Mouse (Mus musculus): ENCODE results near the gene Dnm1. TPM values are rescaled to one million over a fixed set of nuclear protein-coding genes. Genes with fewer than 3 reads are reported as not detected.

Dnm1 gene
- total RNA-seq (2022) = 1 to 10 TPM; 3.5 to 7.5 (median 4.6) TPM

DNA sequence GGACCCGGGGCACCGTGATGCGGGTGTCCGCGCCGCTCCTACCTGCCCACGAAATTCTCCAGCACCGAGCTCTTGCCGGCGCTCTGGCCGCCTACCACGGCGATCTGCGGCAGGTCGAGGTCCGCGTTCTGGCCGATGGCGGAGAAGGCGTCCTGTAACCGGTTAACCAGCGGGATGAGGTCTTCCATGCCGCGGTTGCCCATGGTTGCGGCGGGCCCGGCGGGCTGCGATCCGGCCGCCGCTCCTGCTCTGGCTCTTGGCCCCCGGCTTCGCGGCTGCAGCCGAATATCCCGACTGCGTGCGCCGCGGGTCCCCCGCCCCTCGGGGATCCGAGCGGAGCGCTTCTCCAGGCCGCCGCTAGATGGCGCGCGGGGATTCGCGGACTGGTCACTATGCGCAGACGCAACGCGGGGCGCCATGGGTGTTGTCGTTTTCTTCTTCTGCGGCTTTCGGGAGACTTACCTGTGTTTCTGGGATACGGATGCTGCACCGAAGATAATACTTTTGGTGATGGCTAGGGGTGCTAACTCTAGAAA, at the start of gene Dnm1:
TSS of gene Dnm1 (minus strand) at position 332 of the 536 bp plus-strand sequence.
- peak; percentile 85 for DNase-seq (ENCODE audit: low spot score)

DNA sequence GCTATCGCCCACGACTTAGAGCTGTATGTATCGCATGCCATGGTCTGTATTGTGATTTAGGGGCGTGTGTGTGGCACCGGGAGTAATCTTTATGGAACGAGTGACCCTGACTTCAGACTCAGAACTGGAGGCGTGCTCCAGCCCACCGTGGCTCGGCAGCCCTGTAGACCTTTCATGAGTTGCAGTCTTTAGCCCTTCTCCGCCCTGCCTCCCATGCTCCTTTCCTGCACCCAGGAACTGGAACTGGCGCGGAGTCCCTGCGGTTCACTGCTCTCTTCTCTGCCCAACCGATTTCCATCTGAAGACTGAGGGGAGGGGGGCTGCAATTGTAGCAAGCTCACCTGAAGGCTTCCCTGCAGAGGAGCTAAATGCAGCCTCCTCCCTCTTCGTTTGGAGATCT, 43.6 kb upstream of the Dnm1 start:
- no peak for DNase-seq (ENCODE audit: low spot score)

DNA sequence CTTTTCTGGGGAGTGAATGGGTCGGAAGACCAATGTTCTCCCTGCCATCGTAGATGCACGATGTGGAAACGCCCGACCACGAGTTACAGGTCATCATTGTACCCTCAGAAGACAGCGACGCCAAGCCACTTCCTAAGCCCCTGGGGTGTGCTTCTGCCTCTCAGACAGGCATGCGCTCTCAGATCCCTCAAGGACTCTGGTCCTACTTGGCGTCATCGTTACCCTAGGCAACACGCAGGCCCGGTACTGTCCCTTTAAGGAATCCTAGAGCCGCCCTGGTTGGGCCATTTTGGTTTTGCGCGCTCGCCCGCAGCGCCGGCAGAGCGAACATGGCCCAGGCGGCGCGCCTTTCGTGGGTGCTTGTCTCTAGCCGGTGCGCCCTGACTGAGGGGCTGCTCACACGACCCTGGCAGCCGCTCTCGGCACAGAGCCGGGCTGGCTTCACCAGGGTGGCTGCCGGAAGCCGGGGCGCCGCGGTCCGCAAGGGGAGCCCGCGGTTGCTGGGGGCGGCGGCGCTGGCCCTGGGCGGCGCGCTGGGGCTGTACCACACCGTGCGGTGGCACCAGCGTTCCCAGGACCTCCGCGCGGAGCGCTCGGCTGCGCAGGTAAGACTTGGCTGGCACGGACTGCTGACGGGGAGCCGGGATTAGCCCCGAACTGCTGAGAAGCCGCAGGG, 42.9 kb upstream of the Dnm1 start:
- peak; percentile 91 for DNase-seq (ENCODE audit: low spot score)

DNA sequence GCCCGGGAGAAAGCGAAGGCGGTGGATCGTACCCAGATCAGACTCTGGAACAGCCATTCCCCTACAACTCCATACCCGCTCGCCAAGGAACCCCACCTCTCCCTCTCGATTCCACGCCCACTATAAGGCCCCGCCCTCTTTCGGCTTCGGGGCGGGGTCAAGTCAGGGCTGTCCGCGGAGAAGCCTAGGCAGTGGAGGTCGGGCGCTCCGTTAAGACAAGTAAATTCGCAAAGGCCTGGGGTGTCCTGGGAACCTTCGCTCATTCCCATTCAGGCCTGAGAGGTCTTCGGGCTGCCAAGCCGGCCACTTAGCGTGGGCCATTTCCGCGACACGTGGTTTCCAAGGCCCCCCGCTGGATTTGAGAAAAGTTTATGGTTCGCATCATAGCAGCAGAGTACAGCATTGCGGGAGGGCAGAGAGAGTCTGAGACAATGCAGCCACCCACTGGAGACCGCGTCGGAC, 42.4 kb upstream of the Dnm1 start, which contains the start of gene Ptges2:
TSS of gene Ptges2 (plus strand) at position 413 of the 462 bp plus-strand sequence.
- peak; percentile 91 for DNase-seq (ENCODE audit: low spot score)

DNA sequence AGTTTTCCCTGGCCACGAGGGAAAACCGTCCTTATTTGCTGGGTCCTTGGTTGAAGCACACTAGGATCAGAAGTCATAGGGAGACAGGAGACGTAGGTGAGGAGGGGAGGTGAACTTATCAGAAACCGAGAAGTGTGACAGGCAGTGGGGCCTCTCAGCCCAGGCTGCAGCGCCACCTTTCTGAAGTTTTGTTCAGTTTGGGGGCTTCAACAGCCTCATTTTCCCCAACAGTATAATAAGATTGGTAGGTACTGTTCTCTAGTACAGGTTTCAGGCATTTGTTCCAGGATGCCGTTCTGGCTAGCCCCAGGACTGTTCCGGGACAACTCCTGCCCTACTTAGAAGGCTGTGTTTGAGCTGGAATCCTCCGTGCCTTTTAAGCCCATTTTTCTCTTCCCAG, 41.8 kb upstream of the Dnm1 start:
- DNase-seq (ENCODE audit: low spot score) = no peak

DNA sequence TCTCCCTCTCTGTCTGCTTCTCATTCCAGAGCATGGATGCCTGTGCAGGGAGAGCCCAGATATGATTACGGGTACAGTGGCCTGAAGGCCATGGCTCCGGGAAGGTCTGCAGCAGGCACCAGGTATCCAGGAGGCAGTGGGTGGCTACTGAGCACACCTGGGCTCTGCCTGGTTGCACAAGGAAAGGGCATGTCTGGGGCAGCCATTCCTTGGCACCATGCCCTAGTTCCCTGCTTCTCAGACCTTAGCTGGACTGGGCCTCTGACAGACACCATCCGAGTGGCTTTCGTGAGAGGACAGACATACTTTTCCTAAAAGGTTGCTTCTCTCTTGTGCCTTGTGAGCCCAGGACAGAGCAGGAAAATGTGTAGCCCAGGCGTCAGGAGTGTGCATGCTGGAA, 38.9 kb upstream of the Dnm1 start:
- no peak for DNase-seq (ENCODE audit: low spot score)

DNA sequence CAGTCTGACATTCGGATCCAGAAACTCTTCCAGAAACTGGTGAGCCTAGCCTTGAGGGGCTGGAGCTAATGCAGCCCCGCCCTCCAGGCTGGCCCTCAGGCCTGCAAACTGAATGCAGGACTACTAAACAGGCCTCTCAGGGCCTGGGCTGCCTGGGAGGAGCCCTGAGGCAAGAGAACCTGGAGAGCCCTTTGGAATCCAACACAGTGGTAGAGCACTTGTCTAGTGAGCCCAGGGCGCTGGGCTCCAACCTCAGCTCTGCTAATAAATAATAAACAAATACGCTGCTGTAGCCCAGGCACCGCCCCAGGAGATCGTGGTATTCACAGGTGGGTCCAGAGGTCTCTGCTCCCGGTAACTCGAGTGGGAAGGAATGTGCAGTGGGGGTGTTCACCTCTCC, 37.7 kb upstream of the Dnm1 start:
- no peak for DNase-seq (ENCODE audit: low spot score)

DNA sequence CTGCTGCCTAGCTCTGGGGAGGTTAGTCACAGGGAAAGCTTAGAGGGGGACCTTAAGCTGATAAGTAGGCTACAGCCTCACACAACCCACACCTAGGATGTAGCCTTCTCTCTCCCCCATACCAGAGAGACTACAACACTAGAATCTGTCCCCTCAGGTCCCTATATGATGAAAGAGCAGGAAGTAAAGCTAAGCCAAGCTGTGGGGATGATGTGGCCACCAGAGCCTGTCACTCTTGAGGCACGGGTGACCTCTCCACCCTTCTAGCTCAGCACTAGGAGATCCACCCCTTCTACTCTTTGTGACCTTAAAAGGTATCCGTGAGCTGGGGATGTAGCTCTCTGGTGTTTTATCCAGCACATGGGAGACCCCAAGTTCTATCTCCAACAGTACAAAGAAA, 36.0 kb upstream of the Dnm1 start:
- no peak for DNase-seq (ENCODE audit: low spot score)

DNA sequence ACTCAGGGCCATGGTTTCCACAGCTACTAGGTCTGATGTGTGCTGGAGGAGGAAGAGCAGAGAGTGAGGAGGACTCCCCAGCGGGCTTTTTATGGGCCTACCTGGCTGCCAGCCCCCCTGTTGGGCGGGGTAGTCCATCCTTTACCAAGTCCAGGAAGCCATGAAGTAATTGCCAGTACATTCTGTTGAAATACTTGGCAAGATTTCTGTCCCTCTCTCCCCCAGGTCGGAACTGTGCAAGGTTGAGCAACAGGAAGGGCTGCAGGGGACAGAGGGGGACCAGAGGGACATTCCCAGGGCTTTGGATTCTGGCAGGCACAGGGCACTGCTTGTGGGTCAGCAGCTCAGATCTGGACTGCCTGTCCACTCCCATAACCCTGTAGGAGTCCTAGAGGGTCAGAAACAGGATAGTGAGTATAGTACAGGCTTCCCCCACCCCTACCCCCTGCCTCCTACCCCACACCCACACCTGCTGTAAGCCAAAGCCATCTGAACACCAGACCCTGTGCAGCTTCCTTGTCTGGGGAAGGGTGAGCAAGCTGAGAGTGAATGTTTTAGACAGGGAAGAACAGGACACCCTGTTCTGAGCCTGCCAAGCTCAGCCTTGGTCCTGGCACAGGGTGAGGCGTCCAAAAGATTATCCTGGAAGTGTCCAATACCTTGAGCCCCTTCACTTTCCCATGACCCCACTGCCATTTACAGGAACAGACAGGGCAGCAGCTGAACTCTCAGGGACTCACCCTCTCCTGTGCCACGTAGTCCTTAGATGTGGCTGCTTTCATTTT, 34.8 kb upstream of the Dnm1 start, which contains the start of gene Lcn2:
TSS of gene Lcn2 (minus strand) at position 547 of the 785 bp plus-strand sequence.
- no peak for DNase-seq (ENCODE audit: low spot score)

DNA sequence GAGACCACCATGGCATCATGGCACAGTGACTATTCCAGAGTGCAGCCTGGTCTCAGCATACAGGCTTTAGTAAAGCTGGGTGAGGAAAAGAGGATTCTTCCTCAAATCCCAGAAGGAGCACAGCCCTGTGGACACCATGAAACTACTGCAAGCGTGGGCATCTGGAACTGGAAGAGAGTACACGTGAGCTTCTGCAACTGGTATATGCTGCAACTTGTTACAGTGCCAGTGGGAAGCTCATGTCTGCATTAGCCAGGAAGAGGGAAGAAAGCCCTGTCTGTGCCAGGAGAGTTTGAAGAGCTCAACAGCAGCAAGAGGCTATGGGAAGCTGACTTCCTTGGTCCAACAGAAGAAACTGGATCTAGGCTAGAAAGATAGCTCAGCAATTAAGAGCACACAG, 29.6 kb upstream of the Dnm1 start:
- no peak for DNase-seq (ENCODE audit: low spot score)

DNA sequence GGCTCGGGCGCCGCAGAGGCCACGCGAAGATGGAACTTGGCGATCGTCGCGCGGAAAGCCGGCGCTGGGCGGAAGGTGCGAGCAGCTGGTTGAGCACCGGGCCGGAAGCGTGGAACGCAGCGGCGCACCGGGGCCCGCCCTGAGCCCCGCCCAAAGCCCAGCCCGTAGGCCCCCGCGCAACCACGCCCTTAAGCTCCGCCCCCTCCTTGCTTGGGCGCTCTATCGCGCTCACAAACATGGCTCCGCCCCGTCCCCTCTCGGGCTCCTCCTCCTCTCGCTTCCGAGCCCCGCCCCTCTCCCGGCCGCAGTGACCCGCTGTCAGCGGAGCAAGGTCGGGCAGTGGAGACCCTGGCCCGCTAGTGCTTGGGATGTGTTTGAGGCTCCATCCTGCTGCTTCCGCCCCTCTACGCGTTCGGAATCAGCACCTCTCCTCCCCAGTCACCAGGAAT, 28.7 kb upstream of the Dnm1 start, which contains the start of gene 1110008P14Rik:
TSS of gene 1110008P14Rik (minus strand) at position 164 of the 449 bp plus-strand sequence.
- peak; percentile 92 for DNase-seq (ENCODE audit: low spot score)

DNA sequence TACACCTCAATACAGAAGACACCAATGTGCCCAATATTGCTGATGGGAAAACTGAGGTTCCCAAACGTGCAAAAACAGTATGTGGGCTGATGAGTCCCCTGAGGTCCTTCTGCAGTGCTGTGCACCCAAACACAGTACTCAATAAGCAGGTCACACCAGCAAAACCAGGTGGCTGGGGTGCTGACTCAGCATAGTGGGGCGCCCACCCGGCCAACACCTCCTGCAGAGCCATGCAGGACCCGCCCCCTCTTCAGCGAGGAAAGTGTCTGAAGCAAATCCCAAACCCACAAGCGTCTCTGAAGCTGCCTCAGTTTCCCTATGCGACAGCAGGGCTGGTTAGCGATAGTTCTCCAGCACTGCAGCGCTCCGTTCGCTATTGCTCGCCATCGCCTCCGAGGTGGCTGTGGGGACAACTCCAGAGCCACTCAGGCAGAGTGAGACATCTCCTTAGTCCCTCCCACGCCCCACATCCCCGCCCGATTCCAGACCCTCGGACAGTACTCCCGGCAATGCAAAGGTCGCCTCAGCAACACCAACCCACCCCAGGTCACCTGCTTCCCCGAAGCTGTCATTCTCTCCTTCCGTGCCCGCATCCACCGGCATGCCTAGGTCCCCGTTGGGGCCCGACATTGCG, 28.1 kb upstream of the Dnm1 start:
- no peak for DNase-seq (ENCODE audit: low spot score)

DNA sequence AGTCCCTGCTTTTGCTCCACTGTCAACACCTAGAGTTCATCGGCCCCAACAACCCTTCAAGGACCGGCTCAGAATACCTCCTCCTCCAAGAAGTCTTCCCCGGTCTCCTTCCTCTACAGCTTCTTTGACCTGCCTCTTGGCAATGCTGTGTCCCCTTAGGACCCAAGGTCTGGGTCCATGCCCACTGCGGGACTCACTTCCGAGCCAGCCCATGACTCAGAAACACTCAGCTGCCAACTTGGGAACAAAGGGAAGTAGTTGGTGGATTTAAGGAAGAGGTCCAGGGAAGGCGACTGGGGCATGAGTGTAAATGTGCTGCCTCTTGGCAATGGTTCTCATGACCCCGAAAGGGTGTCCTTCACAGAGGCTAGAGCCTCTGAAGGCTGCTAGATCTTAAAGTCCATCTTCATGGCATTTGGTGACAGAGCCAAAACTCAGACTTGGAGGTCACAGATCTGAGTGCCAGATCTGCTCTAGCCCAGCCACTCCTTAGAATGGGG, 26.9 kb upstream of the Dnm1 start:
- no peak for DNase-seq (ENCODE audit: low spot score)

DNA sequence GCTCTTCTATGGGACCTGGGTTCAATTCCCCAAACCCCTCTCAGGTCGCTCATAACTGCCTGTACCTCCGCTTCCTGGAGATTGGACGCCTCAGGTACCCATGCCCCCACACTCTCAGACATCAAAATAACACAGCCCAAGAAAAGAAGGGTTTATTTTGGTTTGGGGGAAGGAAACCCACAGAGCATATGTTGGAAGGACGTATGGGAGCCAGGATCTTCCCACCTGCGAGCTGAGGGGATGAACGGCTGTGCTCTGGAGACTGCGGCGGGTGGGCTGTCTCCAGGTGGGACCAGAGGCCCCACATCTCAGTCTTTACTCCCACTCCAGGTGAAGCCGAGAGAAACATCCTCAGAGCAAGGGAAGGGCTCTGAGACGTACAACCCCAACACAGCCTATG, 23.8 kb upstream of the Dnm1 start:
- no peak for DNase-seq (ENCODE audit: low spot score)

DNA sequence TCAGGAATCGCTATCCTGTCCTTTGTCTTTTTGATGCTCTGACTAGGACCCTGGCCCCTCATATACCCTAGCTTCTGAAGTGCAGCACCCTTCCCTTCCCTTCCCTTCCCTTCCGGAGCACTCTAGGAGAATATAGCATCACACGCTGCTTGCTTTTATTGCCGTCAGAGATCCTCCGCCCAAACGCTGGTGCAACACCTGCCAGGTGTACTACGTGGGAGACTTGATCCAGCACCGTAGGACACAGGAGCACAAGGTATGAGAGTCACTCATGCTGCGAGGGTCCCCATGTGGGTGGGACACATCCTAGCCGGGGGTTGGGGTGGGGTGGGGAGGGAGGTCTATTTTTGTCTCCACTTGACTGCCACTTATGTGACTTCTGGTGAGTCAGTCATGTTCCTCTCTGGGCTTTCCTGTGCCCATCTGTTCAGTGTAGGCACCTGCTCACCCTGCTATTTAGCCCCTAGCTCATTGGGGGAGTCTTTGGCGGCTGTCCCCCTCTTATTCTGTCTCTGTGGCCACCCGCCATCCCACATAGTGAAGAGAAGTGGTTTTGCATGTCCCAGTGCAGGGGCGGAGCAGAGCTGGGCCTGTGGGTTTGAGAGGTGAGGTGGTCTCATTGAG, 22.3 kb upstream of the Dnm1 start:
- DNase-seq (ENCODE audit: low spot score) = no peak

DNA sequence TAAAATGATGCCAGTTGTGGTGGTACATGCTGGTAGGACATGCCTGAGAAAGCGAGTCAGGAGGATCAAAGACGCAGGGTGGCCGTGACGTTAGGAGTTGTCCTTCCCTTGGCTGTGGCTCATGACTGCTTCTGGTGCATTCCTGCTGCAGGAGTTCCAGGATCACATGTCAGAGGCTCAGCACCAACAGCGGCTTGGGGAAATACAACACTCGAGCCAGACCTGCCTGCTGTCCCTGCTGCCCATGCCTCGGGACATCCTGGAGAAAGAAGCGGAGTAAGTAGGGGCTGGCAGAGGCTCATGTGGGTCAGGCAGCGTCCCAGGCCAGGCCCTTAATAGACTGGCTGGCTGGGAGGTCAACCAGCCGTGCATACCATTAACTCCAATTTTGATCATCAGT, 21.1 kb upstream of the Dnm1 start:
- DNase-seq (ENCODE audit: low spot score) = no peak

DNA sequence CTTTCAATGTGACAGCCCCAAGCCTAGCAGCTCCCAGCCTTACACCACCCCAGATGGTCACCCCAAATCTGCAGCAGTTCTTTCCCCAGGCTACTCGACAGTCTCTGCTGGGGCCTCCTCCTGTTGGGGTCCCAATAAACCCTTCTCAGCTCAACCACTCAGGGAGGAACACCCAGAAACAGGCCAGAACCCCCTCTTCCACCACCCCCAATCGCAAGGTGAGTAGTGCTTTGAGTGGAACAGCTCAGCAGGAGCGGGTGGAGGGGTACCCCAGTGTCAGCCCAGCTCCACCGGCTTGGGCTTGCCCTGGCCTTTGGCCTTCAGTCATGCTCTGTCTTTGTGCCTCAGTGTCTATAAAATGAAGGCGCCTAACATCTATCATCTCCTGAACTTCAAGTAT, 14.2 kb upstream of the Dnm1 start:
- no peak for DNase-seq (ENCODE audit: low spot score)

DNA sequence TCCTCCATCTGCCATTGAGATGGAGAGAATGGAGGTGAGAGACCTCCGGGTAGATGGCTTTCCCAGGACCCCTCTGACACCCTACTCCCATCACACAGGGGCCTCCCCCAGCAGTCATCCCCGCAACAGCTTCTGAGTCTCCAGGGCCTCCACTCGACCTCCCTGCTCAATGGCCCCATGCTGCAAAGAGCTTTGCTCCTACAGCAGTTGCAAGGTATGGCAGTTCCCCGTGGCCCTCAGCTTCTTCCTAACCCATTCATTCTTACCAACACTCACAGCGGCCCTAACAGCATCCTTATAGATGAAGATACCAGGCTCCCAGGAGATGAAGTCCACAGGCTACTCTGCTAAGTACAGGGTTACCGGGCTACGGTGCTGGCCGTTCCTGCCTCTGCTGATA, 11.0 kb upstream of the Dnm1 start:
- DNase-seq (ENCODE audit: low spot score) = no peak

DNA sequence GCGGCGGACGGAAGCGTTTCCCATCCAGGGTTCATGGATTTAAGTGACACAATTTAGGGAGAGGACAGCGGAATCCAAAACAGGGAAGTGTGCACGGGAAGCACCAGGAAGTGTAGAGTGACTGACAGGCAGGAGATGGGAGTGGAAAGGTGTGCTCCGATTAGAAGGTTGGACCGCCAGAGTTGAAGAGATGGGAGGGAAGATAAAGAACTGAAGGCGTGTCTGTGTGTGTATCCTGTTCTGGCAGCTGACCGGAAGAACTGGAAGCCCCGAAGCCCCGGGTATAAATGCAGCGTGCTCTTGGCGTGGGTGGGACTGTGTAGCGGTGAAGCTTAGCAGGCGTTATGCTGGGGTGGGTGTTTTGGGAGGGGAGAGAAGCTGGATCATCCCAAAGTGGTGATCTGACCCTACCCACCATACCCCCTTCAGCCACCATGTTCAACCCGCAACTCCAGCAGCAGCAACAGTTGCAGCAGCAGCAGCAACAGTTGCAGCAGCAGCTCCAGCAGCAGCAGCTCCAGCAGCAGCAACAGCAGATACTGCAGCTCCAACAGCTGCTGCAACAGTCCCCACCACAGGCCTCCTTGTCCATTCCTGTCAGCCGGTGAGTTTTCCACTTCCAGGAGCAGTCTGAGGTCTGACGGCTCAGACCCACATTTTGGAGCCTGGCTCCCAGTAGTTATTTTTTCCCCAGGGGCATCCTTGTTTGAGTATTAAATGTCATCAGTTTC, 10.4 kb upstream of the Dnm1 start:
- peak; percentile 64 for DNase-seq (ENCODE audit: low spot score)

DNA sequence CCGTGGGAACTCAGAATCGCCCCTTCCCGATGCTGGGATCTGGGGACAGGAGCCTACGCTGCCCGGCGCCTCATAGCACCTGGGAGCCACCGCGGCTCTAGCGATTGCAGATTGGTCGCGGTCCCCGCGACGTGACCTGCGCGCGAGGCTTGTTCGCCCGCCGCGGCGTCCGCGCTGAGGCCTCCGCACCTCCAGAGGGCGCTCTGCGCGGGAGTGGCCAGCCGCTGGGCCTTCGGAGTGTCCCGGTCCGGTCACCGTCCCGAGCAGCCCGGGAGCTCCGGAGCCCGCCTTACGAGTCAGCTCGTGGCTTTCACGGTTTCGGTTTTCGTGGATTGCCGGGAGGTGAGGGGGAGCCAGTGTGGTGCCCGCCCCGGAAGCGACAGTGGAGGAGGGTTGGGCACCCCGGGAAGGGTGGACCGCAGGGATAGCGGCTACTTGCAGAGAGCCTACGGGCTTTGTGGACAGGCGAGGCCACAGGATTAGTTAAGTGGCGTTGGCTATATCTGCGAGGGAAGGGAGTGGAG, 9.7 kb upstream of the Dnm1 start:
- peak; percentile 89 for DNase-seq (ENCODE audit: low spot score)

Measured in heart, adult 8-10 months (tissue).